Mouse (Mus musculus) thymus, adult 2 months (tissue): ENCODE results near the gene Poc5. TPM values are rescaled to one million over a fixed set of nuclear protein-coding genes. Genes with fewer than 3 reads are reported as not detected.

Experiments
- DNase-seq: peaks from one replicate; pipeline ENCODE4 v3.0.0; 2021
- H3K27ac ChIP-seq: fragments of 200-500 bp; 2 replicates; pipeline ENCODE4 v1.5.1; 2012; ENCODE audit warnings: low read length, control low read depth; ENCODE audit not compliant: control insufficient read depth, insufficient read depth
- H3K27me3 ChIP-seq: fragments of 200-500 bp; 2 replicates; pipeline ENCODE4 v1.6.1; 2012; ENCODE audit warnings: mild to moderate bottlenecking, low read length, moderate library complexity, mixed read lengths; ENCODE audit not compliant: control insufficient read depth, insufficient read depth
- H3K36me3 ChIP-seq: fragments of 200-500 bp; 2 replicates; pipeline ENCODE4 v1.6.1; 2012; ENCODE audit warnings: mild to moderate bottlenecking, low read length, moderate library complexity; ENCODE audit not compliant: control insufficient read depth, insufficient read depth
- H3K4me1 ChIP-seq: fragments of 200-500 bp; replicated peaks from 2 replicates; pipeline ENCODE4 v1.6.1; 2012; ENCODE audit warnings: low read length; ENCODE audit not compliant: control insufficient read depth, insufficient read depth
- H3K4me3 ChIP-seq: fragments of 200-500 bp; 2 replicates; pipeline ENCODE4 v1.5.1; 2012; ENCODE audit warnings: mild to moderate bottlenecking, low read length, control low read depth, moderate library complexity; ENCODE audit not compliant: control insufficient read depth, insufficient read depth
- CTCF ChIP-seq: fragments of 200-500 bp; IDR thresholded peaks from 2 replicates; pipeline ENCODE4 v1.5.1; 2012; ENCODE audit warnings: mild to moderate bottlenecking, control low read depth, low read length, moderate library complexity, borderline replicate concordance; ENCODE audit not compliant: control insufficient read depth, poor library complexity, insufficient read depth; ENCODE audit errors: extremely low read depth
- POLR2A ChIP-seq: fragments of 200-500 bp; IDR thresholded peaks from 2 replicates; pipeline ENCODE4 v1.6.1; 2012; ENCODE audit warnings: mild to moderate bottlenecking, low read length, control low read depth, moderate library complexity; ENCODE audit not compliant: control insufficient read depth, poor library complexity, insufficient read depth; ENCODE audit errors: extremely low read depth
- WGBS: fragments of 180-500 bp; shearing (Covaris S2); methylation state at CpG from one replicate; pipeline ENCODE4 v1.1.7; 2018; 5-methylcytosine and 5-hydroxymethylcytosine counted together
- polyA plus RNA-seq: library from polyadenylated mRNA; depleted of rRNA; stranded (reverse); fragments of >200 nt; gene quantifications from 2 replicates; pipeline ENCODE4 v1.2.3, GENCODE M21; 2012

Poc5 gene
- polyA plus RNA-seq, 1 experiment, result 11.2 TPM

DNA sequence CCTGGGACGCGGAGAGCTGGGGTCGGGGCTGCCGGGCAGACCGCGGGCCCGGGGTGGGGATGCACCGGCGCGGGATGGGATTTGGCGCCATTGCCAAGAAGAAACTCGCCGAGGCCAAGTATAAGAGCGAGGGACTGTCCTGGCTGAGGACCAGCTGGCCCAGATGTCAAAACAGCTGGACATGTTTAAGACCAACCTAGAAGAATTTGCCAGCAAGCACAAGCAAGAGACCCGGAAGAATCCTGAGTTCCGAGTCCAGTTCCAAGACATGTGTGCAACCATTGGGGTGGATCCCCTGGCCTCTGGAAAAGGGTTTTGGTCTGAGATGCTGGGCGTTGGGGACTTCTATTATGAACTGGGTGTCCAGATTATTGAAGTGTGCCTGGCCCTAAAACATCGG, 11.2 kb upstream of the Poc5 start:
- no peak for TF ChIP-seq CTCF
- no peak for TF ChIP-seq POLR2A
- no peaks in the 10 kb centered on the region for H3K4me1 ChIP-seq
- H3K27me3 ChIP-seq, result no peaks in the 10 kb centered on the region
- no peak for DNase-seq
- no peak overlapping the region for H3K4me3 ChIP-seq
- WGBS, result 95% methylated on average over 18 of the region's 18 CpGs
- no peak overlapping the region for H3K27ac ChIP-seq
- no peaks in the 10 kb centered on the region for H3K36me3 ChIP-seq

DNA sequence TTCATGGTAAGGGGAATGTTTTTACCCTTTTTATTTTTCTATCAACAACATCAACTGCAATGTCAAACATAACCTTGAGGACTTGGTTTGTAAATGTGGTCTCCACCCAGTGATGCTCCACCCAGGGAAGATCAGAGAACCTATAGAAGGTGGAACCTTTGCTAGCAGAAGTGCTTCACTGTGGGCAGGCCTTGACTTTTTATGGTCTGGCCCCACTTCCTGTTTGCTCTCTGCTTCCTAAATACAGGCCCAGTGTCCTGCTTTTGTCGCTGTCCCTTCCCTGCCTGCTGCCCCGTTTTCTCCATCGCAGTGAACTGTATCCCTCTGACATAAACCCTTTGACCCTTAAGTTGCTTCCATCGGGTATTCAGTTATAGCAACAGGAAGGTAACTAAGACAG, 10.2 kb upstream of the Poc5 start:
- WGBS, result 32% methylated on average over 4 of the region's 4 CpGs
- Histone ChIP-seq H3K4me3 (no peak overlapping the region), H3K36me3 (no peaks in the 10 kb centered on the region), H3K4me1 (no peaks in the 10 kb centered on the region), H3K27ac (no peak overlapping the region), H3K27me3 (no peaks in the 10 kb centered on the region)
- no peak for TF ChIP-seq CTCF
- no peak for TF ChIP-seq POLR2A
- no peak for DNase-seq

- H3K4me3 ChIP-seq, result no peak overlapping the region
- TF ChIP-seq CTCF, result no peak
- TF ChIP-seq POLR2A, result no peak
- WGBS, result 62% methylated on average over 2 of the region's 2 CpGs
Observed at GRCm38 (mm10) chr13:96389301-96389700, 1.2 kb downstream of the Poc5 start.

DNA sequence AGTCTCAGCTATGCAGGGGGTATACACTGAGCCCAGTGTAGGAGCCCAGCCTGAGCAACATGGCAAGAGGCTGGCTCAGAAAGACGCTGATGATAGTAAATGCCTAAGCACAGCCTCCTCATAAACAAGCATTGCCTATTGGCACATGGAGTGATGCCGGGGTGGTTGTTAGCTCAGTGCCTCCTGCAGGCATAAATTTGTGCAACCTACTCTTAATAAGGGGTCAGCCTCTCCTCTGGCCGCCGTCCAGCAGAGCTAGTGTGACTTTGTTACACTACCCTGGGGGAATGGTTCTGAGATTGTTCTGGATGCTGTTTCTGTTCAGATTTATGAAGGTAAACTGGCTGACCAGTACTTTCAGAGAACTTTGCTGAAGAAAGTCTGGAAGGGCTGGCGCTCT, 13.2 kb downstream of the Poc5 start:
- Histone ChIP-seq H3K4me1 (no peaks in the 10 kb centered on the region), H3K36me3 (peaks cover 82% of the 10 kb centered on the region), H3K4me3 (no peak overlapping the region), H3K27me3 (no peaks in the 10 kb centered on the region), H3K27ac (no peak overlapping the region)
- TF ChIP-seq POLR2A (no peak), CTCF (no peak)
- 96% methylated on average over 5 of the region's 5 CpGs for WGBS
- no peak for DNase-seq

More at GRCm38 (mm10) chr13:96389301-96389700, 1.2 kb downstream of the Poc5 start:
- H3K4me1 ChIP-seq, result peaks cover 3% of the 10 kb centered on the region
- no peaks in the 10 kb centered on the region for H3K27me3 ChIP-seq
- peaks cover 33% of the 10 kb centered on the region for H3K36me3 ChIP-seq
- no peak for DNase-seq
- no peak overlapping the region for H3K27ac ChIP-seq

DNA sequence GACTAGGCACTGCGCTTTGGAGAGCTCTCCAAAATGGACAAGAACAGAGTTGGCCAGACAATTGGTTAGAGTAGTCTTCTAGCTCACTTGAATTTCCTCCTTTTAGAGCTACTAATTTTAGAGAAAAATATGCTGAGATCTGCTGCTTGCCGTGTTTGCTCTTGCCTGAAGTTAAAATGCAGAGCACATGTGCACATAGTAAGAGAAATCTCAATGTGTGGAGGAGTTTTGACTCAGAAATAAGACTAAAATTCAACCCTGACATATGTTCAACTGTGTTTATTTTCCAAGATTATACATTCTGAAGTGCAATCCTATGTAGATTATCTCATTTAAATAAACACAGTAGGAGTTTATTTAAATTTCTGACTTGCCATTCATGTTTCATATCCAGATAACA, 17.4 kb downstream of the Poc5 start:
- peaks cover 50% of the 10 kb centered on the region for H3K36me3 ChIP-seq
- H3K4me3 ChIP-seq, result no peak overlapping the region
- H3K4me1 ChIP-seq, result no peaks in the 10 kb centered on the region
- no peaks in the 10 kb centered on the region for H3K27me3 ChIP-seq
- DNase-seq, result no peak
- TF ChIP-seq CTCF, result no peak
- TF ChIP-seq POLR2A, result no peak
- 93% methylated on average over 2 of the region's 2 CpGs for WGBS
- H3K27ac ChIP-seq, result no peak overlapping the region

DNA sequence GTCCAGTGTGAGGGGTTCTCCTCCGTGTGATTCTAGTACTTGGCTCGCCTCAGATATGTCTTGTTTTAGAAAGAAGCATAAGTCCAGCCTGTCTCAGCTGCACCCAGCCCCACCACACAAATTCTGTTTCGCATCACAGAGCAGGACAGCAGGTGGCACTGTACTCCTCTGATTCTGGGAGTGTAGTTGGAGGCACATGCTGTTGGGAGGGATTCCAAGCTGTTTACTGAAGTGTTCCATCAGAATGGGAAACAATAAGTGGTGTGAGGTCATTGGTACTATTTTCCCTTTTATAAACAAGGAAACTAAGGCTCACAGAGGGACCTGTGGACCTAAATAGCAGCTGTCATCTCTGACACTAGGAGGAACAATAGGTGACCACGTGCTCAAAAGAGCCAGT, 18.9 kb downstream of the Poc5 start:
- Histone ChIP-seq H3K4me3 (no peak overlapping the region), H3K27me3 (no peaks in the 10 kb centered on the region), H3K4me1 (no peaks in the 10 kb centered on the region), H3K27ac (no peak overlapping the region), H3K36me3 (peaks cover 46% of the 10 kb centered on the region)
- WGBS, result 90% methylated on average over 4 of the region's 4 CpGs
- TF ChIP-seq POLR2A (no peak), CTCF (no peak)
- DNase-seq, result no peak

DNA sequence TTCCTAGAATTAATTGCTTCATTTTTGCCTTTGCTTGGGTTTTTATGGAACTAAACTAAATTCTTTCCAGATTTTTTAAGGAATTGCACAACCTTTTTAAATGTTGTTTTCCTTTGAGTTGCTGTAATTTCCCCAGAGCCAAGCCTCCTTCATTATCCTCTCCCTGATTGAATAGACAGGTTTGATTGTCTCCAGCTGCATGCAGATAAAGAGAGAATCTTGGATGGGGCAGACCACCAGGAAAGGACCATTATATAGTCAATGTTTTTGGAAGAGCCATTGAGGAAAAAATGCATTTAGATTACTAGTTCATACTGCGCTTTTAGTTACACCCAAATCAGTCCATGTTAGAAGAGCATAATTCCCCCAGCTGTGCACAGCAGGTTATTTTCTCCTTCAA, 20.7 kb downstream of the Poc5 start:
- H3K36me3 ChIP-seq, result peaks cover 37% of the 10 kb centered on the region
- DNase-seq, result no peak
- 100% methylated on average over 1 of the region's 1 CpGs for WGBS
- H3K27me3 ChIP-seq, result no peaks in the 10 kb centered on the region
- no peak for TF ChIP-seq POLR2A
- no peak for TF ChIP-seq CTCF
- H3K4me1 ChIP-seq, result no peaks in the 10 kb centered on the region
- H3K4me3 ChIP-seq, result no peak overlapping the region
- H3K27ac ChIP-seq, result no peak overlapping the region
